Mouse (Mus musculus): ENCODE data around the gene Slc16a14. TPM values are rescaled to one million over a fixed set of nuclear protein-coding genes. Genes with fewer than 3 reads are reported as not detected.

Slc16a14 gene
- polyA plus RNA-seq, 1 experiment from 2014 or later: 17.2 TPM

- Histone ChIP-seq H3K27me3 (ENCODE audit: control insufficient read depth, insufficient read depth, low read depth, low read length) (no peaks in the 10 kb centered on the region), H3K9ac (ENCODE audit: low read depth, low read length) (no peak overlapping the region), H3K36me3 (ENCODE audit: control insufficient read depth, insufficient read depth, low read length) (no peaks in the 10 kb centered on the region), H3K4me2 (ENCODE audit: low read length) (no peak overlapping the region), H3K9me3 (replicated peaks; ENCODE audit: control insufficient read depth, low read length, poor library complexity, severe bottlenecking) (no peaks in the 10 kb centered on the region), H3K4me1 (ENCODE audit: control insufficient read depth, insufficient read depth, low read length) (no peaks in the 10 kb centered on the region), H3K4me3 (ENCODE audit: low read depth, low read length) (no peak overlapping the region), H3K27ac (ENCODE audit: low read length) (no peak overlapping the region)
- no peak for ATAC-seq
- WGBS: 94% methylated on average over 8 of the region's 8 CpGs
Observed at GRCm38 (mm10) chr1:84879571-84880120, 55.3 kb downstream of the Slc16a14 start.

GRCm38 (mm10) chr1:84877590-84877989 is 57.3 kb downstream of the Slc16a14 start:
- H3K4me1 ChIP-seq (ENCODE audit: control insufficient read depth, insufficient read depth, low read length): no peaks in the 10 kb centered on the region
- H3K4me3 ChIP-seq (ENCODE audit: low read depth, low read length): no peak overlapping the region
- H3K4me2 ChIP-seq (ENCODE audit: low read length): no peak overlapping the region
- ATAC-seq: no peak
- no peaks in the 10 kb centered on the region for H3K9me3 ChIP-seq (replicated peaks; ENCODE audit: control insufficient read depth, low read length, poor library complexity, severe bottlenecking)
- WGBS: 88% methylated on average over 2 of the region's 2 CpGs
- H3K36me3 ChIP-seq (ENCODE audit: control insufficient read depth, insufficient read depth, low read length): no peaks in the 10 kb centered on the region
- H3K27me3 ChIP-seq (ENCODE audit: control insufficient read depth, insufficient read depth, low read depth, low read length): no peaks in the 10 kb centered on the region
- H3K27ac ChIP-seq (ENCODE audit: low read length): no peak overlapping the region
- no peak overlapping the region for H3K9ac ChIP-seq (ENCODE audit: low read depth, low read length)

GRCm38 (mm10) chr1:84872939-84873338 is 62.0 kb downstream of the Slc16a14 start:
- H3K27me3 ChIP-seq (ENCODE audit: control insufficient read depth, insufficient read depth, low read depth, low read length): no peaks in the 10 kb centered on the region
- H3K9ac ChIP-seq (ENCODE audit: low read depth, low read length): no peak overlapping the region
- H3K4me3 ChIP-seq (ENCODE audit: low read depth, low read length): no peak overlapping the region
- H3K36me3 ChIP-seq (ENCODE audit: control insufficient read depth, insufficient read depth, low read length): no peaks in the 10 kb centered on the region
- ATAC-seq: no peak
- no peak overlapping the region for H3K27ac ChIP-seq (ENCODE audit: low read length)
- H3K9me3 ChIP-seq (replicated peaks; ENCODE audit: control insufficient read depth, low read length, poor library complexity, severe bottlenecking): no peaks in the 10 kb centered on the region
- no peak overlapping the region for H3K4me2 ChIP-seq (ENCODE audit: low read length)
- whole genome bisulfite sequencing: 71% methylated on average over 4 of the region's 4 CpGs
- H3K4me1 ChIP-seq (ENCODE audit: control insufficient read depth, insufficient read depth, low read length): no peaks in the 10 kb centered on the region

DNA sequence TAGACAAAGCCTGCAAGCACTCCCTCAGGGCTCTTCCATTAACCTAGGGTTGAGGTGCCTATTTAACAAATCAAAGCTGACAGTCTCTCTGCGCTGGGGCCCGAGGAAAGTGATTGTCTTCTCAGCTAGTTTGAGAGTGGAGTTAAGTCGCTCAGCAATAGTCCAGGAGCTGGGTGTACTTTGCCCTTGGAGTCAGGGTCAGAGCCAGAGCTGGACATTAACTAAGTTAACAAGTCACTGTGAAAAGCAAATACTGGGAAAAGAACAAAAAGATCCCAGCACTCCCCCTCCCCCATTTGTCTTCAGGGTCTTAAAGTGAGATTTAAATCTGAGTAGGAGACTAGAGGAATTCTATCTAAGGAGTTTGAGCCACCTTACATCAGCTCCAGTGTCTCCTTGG is 62.8 kb downstream of the Slc16a14 start:
- no peaks in the 10 kb centered on the region for H3K9me3 ChIP-seq (replicated peaks; ENCODE audit: control insufficient read depth, low read length, poor library complexity, severe bottlenecking)
- no peaks in the 10 kb centered on the region for H3K27me3 ChIP-seq (ENCODE audit: control insufficient read depth, insufficient read depth, low read depth, low read length)
- H3K4me1 ChIP-seq (ENCODE audit: control insufficient read depth, insufficient read depth, low read length): no peaks in the 10 kb centered on the region
- H3K4me3 ChIP-seq (ENCODE audit: low read depth, low read length): no peak overlapping the region
- no peak for ATAC-seq
- 28% methylated on average over 3 of the region's 3 CpGs for WGBS
- H3K36me3 ChIP-seq (ENCODE audit: control insufficient read depth, insufficient read depth, low read length): no peaks in the 10 kb centered on the region
- no peak overlapping the region for H3K27ac ChIP-seq (ENCODE audit: low read length)
- H3K9ac ChIP-seq (ENCODE audit: low read depth, low read length): no peak overlapping the region
- no peak overlapping the region for H3K4me2 ChIP-seq (ENCODE audit: low read length)

GRCm38 (mm10) chr1:84871131-84871530 is 63.8 kb downstream of the Slc16a14 start:
- H3K9ac ChIP-seq (ENCODE audit: low read depth, low read length): no peak overlapping the region
- no peaks in the 10 kb centered on the region for H3K4me1 ChIP-seq (ENCODE audit: control insufficient read depth, insufficient read depth, low read length)
- no peaks in the 10 kb centered on the region for H3K27me3 ChIP-seq (ENCODE audit: control insufficient read depth, insufficient read depth, low read depth, low read length)
- no peaks in the 10 kb centered on the region for H3K36me3 ChIP-seq (ENCODE audit: control insufficient read depth, insufficient read depth, low read length)
- H3K4me2 ChIP-seq (ENCODE audit: low read length): no peak overlapping the region
- H3K9me3 ChIP-seq (replicated peaks; ENCODE audit: control insufficient read depth, low read length, poor library complexity, severe bottlenecking): no peaks in the 10 kb centered on the region
- no peak overlapping the region for H3K4me3 ChIP-seq (ENCODE audit: low read depth, low read length)
- WGBS: 63% methylated on average over 6 of the region's 6 CpGs
- H3K27ac ChIP-seq (ENCODE audit: low read length): no peak overlapping the region
- no peak for ATAC-seq

GRCm38 (mm10) chr1:84869498-84869897 is 65.4 kb downstream of the Slc16a14 start:
- Histone ChIP-seq H3K27me3 (ENCODE audit: control insufficient read depth, insufficient read depth, low read depth, low read length) (no peaks in the 10 kb centered on the region), H3K27ac (ENCODE audit: low read length) (no peak overlapping the region), H3K9ac (ENCODE audit: low read depth, low read length) (no peak overlapping the region), H3K4me3 (ENCODE audit: low read depth, low read length) (no peak overlapping the region), H3K4me1 (ENCODE audit: control insufficient read depth, insufficient read depth, low read length) (no peaks in the 10 kb centered on the region), H3K9me3 (replicated peaks; ENCODE audit: control insufficient read depth, low read length, poor library complexity, severe bottlenecking) (no peaks in the 10 kb centered on the region), H3K36me3 (ENCODE audit: control insufficient read depth, insufficient read depth, low read length) (no peaks in the 10 kb centered on the region), H3K4me2 (ENCODE audit: low read length) (no peak overlapping the region)
- WGBS: 43% methylated on average over 7 of the region's 7 CpGs
- ATAC-seq: no peak

DNA sequence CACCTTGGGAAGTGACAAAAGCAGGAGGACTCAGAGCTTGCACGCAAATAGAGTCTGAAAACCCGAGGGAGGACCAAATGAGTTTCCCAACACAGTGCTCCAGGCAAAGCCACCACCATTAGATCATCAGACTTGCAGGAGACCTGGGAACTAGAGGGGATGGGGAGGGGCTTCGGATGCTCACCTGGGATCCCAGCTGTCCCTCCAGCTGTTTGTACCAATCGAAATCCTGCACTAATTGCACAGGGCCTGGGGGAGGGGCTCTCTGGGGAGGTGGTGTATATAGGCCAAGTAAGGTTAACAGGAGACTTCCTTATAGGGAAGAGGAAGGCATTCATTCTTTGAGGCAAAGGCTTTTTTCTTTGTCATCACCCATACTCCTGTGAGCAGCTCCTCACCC is 66.1 kb downstream of the Slc16a14 start:
- Histone ChIP-seq H3K4me2 (ENCODE audit: low read length) (no peak overlapping the region), H3K9ac (ENCODE audit: low read depth, low read length) (no peak overlapping the region), H3K9me3 (replicated peaks; ENCODE audit: control insufficient read depth, low read length, poor library complexity, severe bottlenecking) (no peaks in the 10 kb centered on the region), H3K4me3 (ENCODE audit: low read depth, low read length) (no peak overlapping the region), H3K36me3 (ENCODE audit: control insufficient read depth, insufficient read depth, low read length) (no peaks in the 10 kb centered on the region), H3K27ac (ENCODE audit: low read length) (no peak overlapping the region), H3K27me3 (ENCODE audit: control insufficient read depth, insufficient read depth, low read depth, low read length) (no peaks in the 10 kb centered on the region), H3K4me1 (ENCODE audit: control insufficient read depth, insufficient read depth, low read length) (no peaks in the 10 kb centered on the region)
- ATAC-seq: no peak
- 71% methylated on average over 4 of the region's 4 CpGs for WGBS

- Histone ChIP-seq H3K4me2 (ENCODE audit: low read length) (no peak overlapping the region), H3K9me3 (replicated peaks; ENCODE audit: control insufficient read depth, low read length, poor library complexity, severe bottlenecking) (no peaks in the 10 kb centered on the region), H3K9ac (ENCODE audit: low read depth, low read length) (no peak overlapping the region), H3K4me3 (ENCODE audit: low read depth, low read length) (no peak overlapping the region), H3K27ac (ENCODE audit: low read length) (no peak overlapping the region), H3K36me3 (ENCODE audit: control insufficient read depth, insufficient read depth, low read length) (no peaks in the 10 kb centered on the region), H3K4me1 (ENCODE audit: control insufficient read depth, insufficient read depth, low read length) (no peaks in the 10 kb centered on the region), H3K27me3 (ENCODE audit: control insufficient read depth, insufficient read depth, low read depth, low read length) (no peaks in the 10 kb centered on the region)
- no peak for ATAC-seq
Observed at GRCm38 (mm10) chr1:84868311-84868710, 66.6 kb downstream of the Slc16a14 start.

DNA sequence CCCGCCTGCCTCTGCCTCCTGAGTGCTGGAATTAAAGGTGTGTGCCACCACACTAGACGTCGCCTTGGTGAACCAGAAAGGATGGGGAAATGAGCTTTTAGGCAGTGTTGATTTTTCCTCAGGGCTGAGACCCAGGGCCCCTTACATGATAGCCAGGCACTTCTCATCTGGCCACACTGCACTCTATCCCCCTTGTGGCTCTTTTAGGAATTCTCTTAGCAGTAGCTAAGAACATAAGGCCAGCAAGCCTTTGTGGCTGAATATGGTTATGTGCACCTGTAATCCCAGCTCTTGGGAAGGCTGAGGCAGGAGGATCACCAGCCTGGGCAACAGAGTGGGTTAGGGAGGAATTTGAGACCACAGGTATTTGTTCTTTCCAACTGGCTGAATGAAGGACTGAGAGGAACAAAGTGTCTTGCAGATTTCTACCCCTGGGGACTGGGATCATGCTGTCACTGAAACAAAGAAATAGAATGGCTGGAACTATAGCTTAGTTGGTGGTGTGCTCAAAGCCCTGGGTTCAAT is 68.2 kb downstream of the Slc16a14 start:
- 91% methylated on average over 3 of the region's 3 CpGs for WGBS
- ATAC-seq: no peak

More for the DNA sequence above, 68.2 kb downstream of the Slc16a14 start:
- Histone ChIP-seq H3K9me3 (replicated peaks; ENCODE audit: control insufficient read depth, low read length, poor library complexity, severe bottlenecking) (no peaks in the 10 kb centered on the region), H3K36me3 (ENCODE audit: control insufficient read depth, insufficient read depth, low read length) (no peaks in the 10 kb centered on the region), H3K27ac (ENCODE audit: low read length) (no peak overlapping the region), H3K27me3 (ENCODE audit: control insufficient read depth, insufficient read depth, low read depth, low read length) (no peaks in the 10 kb centered on the region), H3K4me3 (ENCODE audit: low read depth, low read length) (no peak overlapping the region), H3K4me1 (ENCODE audit: control insufficient read depth, insufficient read depth, low read length) (no peaks in the 10 kb centered on the region), H3K4me2 (ENCODE audit: low read length) (no peak overlapping the region), H3K9ac (ENCODE audit: low read depth, low read length) (no peak overlapping the region)
